Mouse (Mus musculus): ENCODE results near the gene Zfp536. TPM values are rescaled to one million over a fixed set of nuclear protein-coding genes. Genes with fewer than 3 reads are reported as not detected.

The Zfp536 gene
- polyA plus RNA-seq, 1 experiment from 2014 or later: 14.9 TPM

- Histone ChIP-seq H3K27me3 (ENCODE audit: control insufficient read depth, insufficient read depth, low read length) (0 out of 2 replicates have a peak, but pooled peaks cover 3% of the 10 kb centered on the region), H3K9me3 (replicated peaks; ENCODE audit: control insufficient read depth, low read length) (no peaks in the 10 kb centered on the region), H3K9ac (ENCODE audit: low read length) (no peak overlapping the region), H3K36me3 (ENCODE audit: control insufficient read depth, insufficient read depth, low read length) (no peaks in the 10 kb centered on the region), H3K4me2 (ENCODE audit: low read depth, low read length) (no peak overlapping the region), H3K4me3 (replicated peaks; ENCODE audit: low read length) (no peak overlapping the region), H3K4me1 (ENCODE audit: control insufficient read depth, insufficient read depth, low read length) (peaks cover 4% of the 10 kb centered on the region; the same call in 1 of the 2 replicates), H3K27ac (ENCODE audit: low read length) (no peak overlapping the region)
- ATAC-seq (ENCODE audit: insufficient read depth, low FRiP score): no peak
- 68% methylated on average over 6 of the region's 6 CpGs for WGBS
Measured at GRCm38 (mm10) chr7:37627897-37628510, 145.4 kb downstream of the Zfp536 start.

DNA sequence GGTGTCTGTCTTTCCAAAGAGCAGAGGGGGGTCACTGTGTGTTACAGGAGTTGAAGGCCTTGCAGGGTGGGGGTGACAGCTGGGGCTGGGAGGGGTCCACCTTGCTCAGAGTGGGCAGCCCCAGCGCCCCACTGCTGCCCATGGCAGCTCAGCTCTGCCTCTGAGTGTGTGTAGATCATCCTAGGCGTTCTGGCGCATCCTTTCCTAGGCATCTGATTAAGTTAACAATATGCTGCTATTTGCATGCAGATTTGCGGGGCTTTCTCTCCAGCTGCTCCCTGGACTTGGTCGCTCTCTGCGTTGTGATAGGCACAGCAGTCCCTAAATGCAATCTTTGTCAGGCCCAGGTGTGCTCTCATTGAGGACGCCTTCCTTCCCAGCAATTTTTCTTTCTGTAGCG is 147.7 kb downstream of the Zfp536 start:
- Histone ChIP-seq H3K27ac (ENCODE audit: low read length) (no peak overlapping the region), H3K4me2 (ENCODE audit: low read depth, low read length) (no peak overlapping the region), H3K4me3 (replicated peaks; ENCODE audit: low read length) (no peak overlapping the region), H3K9ac (ENCODE audit: low read length) (no peak overlapping the region), H3K36me3 (ENCODE audit: control insufficient read depth, insufficient read depth, low read length) (no peaks in the 10 kb centered on the region), H3K27me3 (ENCODE audit: control insufficient read depth, insufficient read depth, low read length) (0 out of 2 replicates have a peak, but pooled peaks cover 3% of the 10 kb centered on the region), H3K4me1 (ENCODE audit: control insufficient read depth, insufficient read depth, low read length) (peaks cover 4% of the 10 kb centered on the region; the same call in 1 of the 2 replicates), H3K9me3 (replicated peaks; ENCODE audit: control insufficient read depth, low read length) (no peaks in the 10 kb centered on the region)
- 65% methylated on average over 8 of the region's 8 CpGs for WGBS
- ATAC-seq (ENCODE audit: insufficient read depth, low FRiP score): no peak

DNA sequence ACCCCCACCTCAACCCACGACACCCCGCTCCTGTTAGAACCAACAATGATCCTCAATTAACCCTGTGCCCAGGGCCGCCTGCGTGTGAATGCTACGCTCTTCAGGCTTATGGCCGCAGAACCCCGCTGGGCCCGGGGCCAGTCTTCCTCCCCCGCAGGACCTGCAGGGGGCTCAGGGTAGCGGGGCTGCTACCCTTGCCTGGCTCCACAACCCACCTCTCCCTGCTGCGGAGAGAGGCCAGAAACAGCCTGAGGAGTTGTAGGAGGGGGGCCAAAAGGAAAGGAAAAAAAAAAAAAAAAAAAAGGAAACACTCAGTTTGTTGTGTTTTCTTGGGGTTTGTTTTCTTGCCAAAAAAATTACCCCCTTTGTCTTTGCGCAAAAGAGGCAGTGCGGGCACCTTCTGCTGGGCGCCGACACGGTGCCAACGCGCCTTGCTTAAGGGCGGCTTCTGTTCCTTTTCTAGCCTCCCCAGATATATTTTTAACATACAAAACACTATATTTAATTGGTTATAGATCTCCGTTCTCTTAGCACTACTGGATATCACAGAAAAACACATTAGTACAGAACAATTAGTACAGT is 148.6 kb downstream of the Zfp536 start:
- Histone ChIP-seq H3K27ac (ENCODE audit: low read length) (no peak overlapping the region), H3K9ac (ENCODE audit: low read length) (peak overlapping the region; percentile 63), H3K36me3 (ENCODE audit: control insufficient read depth, insufficient read depth, low read length) (no peaks in the 10 kb centered on the region), H3K4me3 (replicated peaks; ENCODE audit: low read length) (peak overlapping the region; percentile 49), H3K4me1 (ENCODE audit: control insufficient read depth, insufficient read depth, low read length) (peaks cover 4% of the 10 kb centered on the region; the same call in 1 of the 2 replicates), H3K9me3 (replicated peaks; ENCODE audit: control insufficient read depth, low read length) (no peaks in the 10 kb centered on the region), H3K27me3 (ENCODE audit: control insufficient read depth, insufficient read depth, low read length) (0 out of 2 replicates have a peak, but pooled peaks cover 3% of the 10 kb centered on the region), H3K4me2 (ENCODE audit: low read depth, low read length) (peak overlapping the region; percentile 86)
- WGBS: 14% methylated on average over 20 of the region's 20 CpGs
- ATAC-seq (ENCODE audit: insufficient read depth, low FRiP score): peak; percentile 25; the same call in 1 of the 2 replicates

DNA sequence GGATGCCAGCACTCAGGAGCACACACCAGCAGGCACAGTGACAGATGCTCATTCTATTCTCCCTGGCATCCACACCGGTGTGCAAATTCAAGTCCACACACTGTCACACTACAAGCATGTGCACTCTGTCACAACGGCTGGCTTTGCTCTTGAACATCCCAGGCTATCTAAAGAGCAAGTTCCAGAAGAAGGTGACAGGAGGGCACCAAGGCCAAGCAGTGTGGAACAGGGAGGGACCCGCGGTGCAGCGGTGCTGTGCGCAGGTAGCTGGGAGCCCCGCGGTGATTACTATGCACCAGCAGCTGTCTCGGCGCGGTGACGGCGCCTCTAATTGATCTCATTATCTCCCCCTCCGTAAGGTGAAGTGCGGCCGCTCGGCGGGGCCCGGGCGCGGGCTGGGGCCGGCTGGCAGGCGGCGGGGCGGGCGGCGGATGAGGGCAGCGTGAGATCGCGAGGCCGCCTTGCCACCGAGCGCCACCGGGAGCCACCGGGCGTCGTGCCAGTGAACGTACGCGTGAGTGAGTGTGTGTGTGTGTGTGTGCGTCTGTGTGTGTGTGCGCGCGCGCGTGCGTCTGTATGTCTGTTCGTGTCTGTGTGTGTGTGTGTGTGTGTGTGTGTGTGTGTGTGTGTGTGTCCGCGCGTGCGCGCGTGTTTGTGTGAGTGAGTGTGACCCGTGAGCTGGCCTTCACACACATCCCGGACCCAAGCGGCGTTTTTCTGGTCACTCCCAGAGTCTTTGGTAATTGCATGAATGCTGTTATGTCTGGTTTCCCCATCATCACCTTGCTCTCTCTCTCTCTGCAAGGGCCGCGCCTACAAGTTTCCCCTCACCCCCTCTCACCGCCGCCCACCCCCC is 149.3 kb downstream of the Zfp536 start:
- 3% methylated on average over 49 of the region's 62 CpGs for WGBS
- Histone ChIP-seq H3K9ac (ENCODE audit: low read length) (peak overlapping the region; percentile 63), H3K9me3 (replicated peaks; ENCODE audit: control insufficient read depth, low read length) (no peaks in the 10 kb centered on the region), H3K4me2 (ENCODE audit: low read depth, low read length) (peak overlapping the region; percentile 86), H3K27ac (ENCODE audit: low read length) (no peak overlapping the region), H3K27me3 (ENCODE audit: control insufficient read depth, insufficient read depth, low read length) (0 out of 2 replicates have a peak, but pooled peaks cover 3% of the 10 kb centered on the region), H3K4me3 (replicated peaks; ENCODE audit: low read length) (peak overlapping the region; percentile 49), H3K36me3 (ENCODE audit: control insufficient read depth, insufficient read depth, low read length) (no peaks in the 10 kb centered on the region), H3K4me1 (ENCODE audit: control insufficient read depth, insufficient read depth, low read length) (peaks cover 4% of the 10 kb centered on the region; the same call in 1 of the 2 replicates)
- ATAC-seq (ENCODE audit: insufficient read depth, low FRiP score): peak; percentile 77

- 0 out of 2 replicates have a peak, but pooled peaks cover 3% of the 10 kb centered on the region for H3K27me3 ChIP-seq (ENCODE audit: control insufficient read depth, insufficient read depth, low read length)
- H3K9ac ChIP-seq (ENCODE audit: low read length): no peak overlapping the region
- no peak overlapping the region for H3K4me3 ChIP-seq (replicated peaks; ENCODE audit: low read length)
- no peak for ATAC-seq (ENCODE audit: insufficient read depth, low FRiP score)
- H3K4me1 ChIP-seq (ENCODE audit: control insufficient read depth, insufficient read depth, low read length): no peaks in the 10 kb centered on the region
- H3K36me3 ChIP-seq (ENCODE audit: control insufficient read depth, insufficient read depth, low read length): no peaks in the 10 kb centered on the region
- no peak overlapping the region for H3K27ac ChIP-seq (ENCODE audit: low read length)
- 76% methylated on average over 7 of the region's 7 CpGs for WGBS
- H3K4me2 ChIP-seq (ENCODE audit: low read depth, low read length): no peak overlapping the region
- H3K9me3 ChIP-seq (replicated peaks; ENCODE audit: control insufficient read depth, low read length): no peaks in the 10 kb centered on the region
Measured at GRCm38 (mm10) chr7:37619254-37619653, 154.2 kb downstream of the Zfp536 start.

GRCm38 (mm10) chr7:37617880-37618279 is 155.6 kb downstream of the Zfp536 start:
- 67% methylated on average over 2 of the region's 2 CpGs for WGBS
- no peak overlapping the region for H3K9ac ChIP-seq (ENCODE audit: low read length)
- H3K27me3 ChIP-seq (ENCODE audit: control insufficient read depth, insufficient read depth, low read length): no peaks in the 10 kb centered on the region
- H3K9me3 ChIP-seq (replicated peaks; ENCODE audit: control insufficient read depth, low read length): no peaks in the 10 kb centered on the region
- H3K36me3 ChIP-seq (ENCODE audit: control insufficient read depth, insufficient read depth, low read length): no peaks in the 10 kb centered on the region
- no peak overlapping the region for H3K27ac ChIP-seq (ENCODE audit: low read length)
- no peaks in the 10 kb centered on the region for H3K4me1 ChIP-seq (ENCODE audit: control insufficient read depth, insufficient read depth, low read length)
- no peak for ATAC-seq (ENCODE audit: insufficient read depth, low FRiP score)
- H3K4me2 ChIP-seq (ENCODE audit: low read depth, low read length): no peak overlapping the region
- H3K4me3 ChIP-seq (replicated peaks; ENCODE audit: low read length): no peak overlapping the region

DNA sequence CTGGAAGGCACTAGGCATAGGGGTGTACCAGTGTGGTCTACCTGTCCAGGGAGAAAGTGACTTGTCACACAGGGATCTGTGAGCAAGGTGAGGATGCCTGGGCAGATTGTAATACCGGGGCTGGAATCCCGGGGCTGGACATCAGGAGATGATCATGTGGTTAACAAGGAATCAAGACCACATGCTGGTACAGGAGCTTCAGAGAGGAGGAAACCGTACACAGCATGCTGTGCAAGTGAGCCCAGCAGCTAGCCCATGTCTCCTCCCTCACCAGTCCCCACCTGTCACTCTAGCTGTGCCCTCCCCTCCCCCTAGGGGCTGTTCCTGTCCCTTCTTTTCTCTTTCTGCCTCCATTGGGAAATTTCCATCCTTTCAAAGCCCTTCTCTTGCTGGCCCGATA is 157.5 kb downstream of the Zfp536 start:
- Histone ChIP-seq H3K4me3 (replicated peaks; ENCODE audit: low read length) (no peak overlapping the region), H3K9me3 (replicated peaks; ENCODE audit: control insufficient read depth, low read length) (no peaks in the 10 kb centered on the region), H3K27ac (ENCODE audit: low read length) (no peak overlapping the region), H3K4me1 (ENCODE audit: control insufficient read depth, insufficient read depth, low read length) (no peaks in the 10 kb centered on the region), H3K27me3 (ENCODE audit: control insufficient read depth, insufficient read depth, low read length) (no peaks in the 10 kb centered on the region), H3K4me2 (ENCODE audit: low read depth, low read length) (no peak overlapping the region), H3K36me3 (ENCODE audit: control insufficient read depth, insufficient read depth, low read length) (no peaks in the 10 kb centered on the region), H3K9ac (ENCODE audit: low read length) (no peak overlapping the region)
- no peak for ATAC-seq (ENCODE audit: insufficient read depth, low FRiP score)
- 78% methylated on average over 4 of the region's 4 CpGs for WGBS

DNA sequence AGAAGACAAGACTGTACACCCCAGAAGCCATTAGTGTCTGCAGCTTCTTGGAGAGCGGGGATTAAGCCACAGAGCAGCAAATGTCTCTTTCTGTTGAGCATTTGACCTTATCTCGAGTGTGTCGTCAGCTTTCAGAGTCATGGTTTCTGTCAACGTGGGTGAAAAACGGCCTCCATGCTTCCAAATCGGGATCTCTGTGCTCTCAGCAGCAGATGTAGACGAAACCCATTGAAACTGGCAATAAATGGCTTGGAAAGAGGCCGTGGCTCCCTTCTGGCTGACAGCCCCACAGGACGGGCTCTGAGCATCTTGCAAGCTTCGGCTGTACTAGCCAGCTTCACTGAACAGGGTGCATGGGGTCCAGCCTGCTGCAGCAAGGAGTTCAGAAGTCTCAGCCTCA is 159.1 kb downstream of the Zfp536 start:
- no peaks in the 10 kb centered on the region for H3K36me3 ChIP-seq (ENCODE audit: control insufficient read depth, insufficient read depth, low read length)
- H3K27ac ChIP-seq (ENCODE audit: low read length): no peak overlapping the region
- 54% methylated on average over 10 of the region's 10 CpGs for WGBS
- no peaks in the 10 kb centered on the region for H3K27me3 ChIP-seq (ENCODE audit: control insufficient read depth, insufficient read depth, low read length)
- H3K4me3 ChIP-seq (replicated peaks; ENCODE audit: low read length): no peak overlapping the region
- no peaks in the 10 kb centered on the region for H3K4me1 ChIP-seq (ENCODE audit: control insufficient read depth, insufficient read depth, low read length)
- no peak overlapping the region for H3K9ac ChIP-seq (ENCODE audit: low read length)
- H3K4me2 ChIP-seq (ENCODE audit: low read depth, low read length): no peak overlapping the region
- no peak for ATAC-seq (ENCODE audit: insufficient read depth, low FRiP score)
- no peaks in the 10 kb centered on the region for H3K9me3 ChIP-seq (replicated peaks; ENCODE audit: control insufficient read depth, low read length)

DNA sequence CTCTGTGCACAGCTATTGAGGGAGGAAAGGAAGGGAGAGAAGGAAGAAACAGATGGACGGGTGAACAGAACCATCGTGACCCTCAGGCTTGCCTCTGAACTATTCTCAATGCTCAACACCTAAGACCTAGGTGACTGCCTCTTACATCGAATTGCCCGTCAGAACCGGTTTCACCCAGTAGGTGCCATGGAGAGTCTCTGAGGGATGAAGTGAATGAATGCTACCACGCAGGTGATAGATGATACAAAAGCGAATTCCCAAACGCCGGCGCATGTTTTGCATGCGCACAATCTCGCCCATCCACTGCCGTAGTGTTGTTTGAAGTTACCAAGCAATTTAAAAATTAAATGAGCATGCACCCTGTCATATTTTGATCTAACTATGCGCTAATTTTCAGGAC is 164.9 kb downstream of the Zfp536 start:
- Histone ChIP-seq H3K4me2 (ENCODE audit: low read depth, low read length) (no peak overlapping the region), H3K27me3 (ENCODE audit: control insufficient read depth, insufficient read depth, low read length) (no peaks in the 10 kb centered on the region), H3K9ac (ENCODE audit: low read length) (no peak overlapping the region), H3K36me3 (ENCODE audit: control insufficient read depth, insufficient read depth, low read length) (no peaks in the 10 kb centered on the region), H3K4me3 (replicated peaks; ENCODE audit: low read length) (no peak overlapping the region), H3K27ac (ENCODE audit: low read length) (no peak overlapping the region), H3K9me3 (replicated peaks; ENCODE audit: control insufficient read depth, low read length) (no peaks in the 10 kb centered on the region), H3K4me1 (ENCODE audit: control insufficient read depth, insufficient read depth, low read length) (no peaks in the 10 kb centered on the region)
- WGBS: 92% methylated on average over 14 of the region's 14 CpGs
- no peak for ATAC-seq (ENCODE audit: insufficient read depth, low FRiP score)

Data from stomach, embryonic 16.5 days (tissue).